Comparison of ENCODE assay signal across 8 mouse cellular contexts in the genomic region with DNA sequence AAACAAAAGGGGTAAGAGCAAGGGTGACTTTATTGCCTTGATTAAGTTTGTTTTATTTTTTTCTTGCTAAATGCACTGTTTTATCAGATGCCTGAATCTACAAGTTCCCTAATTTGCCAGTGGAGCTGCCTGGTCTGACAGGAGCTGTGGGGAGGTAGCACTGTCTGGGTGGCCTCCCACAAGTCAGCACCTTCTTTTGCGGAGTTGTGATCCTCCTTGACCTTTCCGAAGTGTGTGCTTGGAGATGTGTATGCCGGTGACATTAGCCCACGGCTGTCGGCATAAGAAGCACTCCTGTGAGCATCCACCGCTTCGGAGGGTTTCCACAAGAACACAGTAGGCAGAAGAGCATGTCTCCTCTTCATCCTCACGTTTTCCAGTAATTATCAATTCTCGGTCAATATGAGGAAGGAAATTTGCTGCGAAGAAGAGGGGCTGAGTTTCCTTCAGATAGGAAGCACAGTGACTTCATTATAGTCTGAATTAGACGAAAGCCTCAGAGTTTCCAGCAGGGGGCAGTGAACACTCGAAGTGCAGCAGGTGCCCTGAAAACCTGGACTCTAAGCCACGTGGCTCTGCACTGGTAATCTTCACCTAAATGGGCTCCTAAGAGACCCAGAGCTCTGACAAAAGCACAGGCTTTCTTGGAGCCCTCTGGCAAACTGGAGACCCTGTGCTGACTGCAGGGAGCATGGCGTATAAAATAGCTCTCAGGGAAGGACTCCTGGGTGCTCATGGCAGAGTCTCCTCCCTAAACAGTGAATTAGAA.
DNase-seq lines count a peak whose midpoint lies in the region; ATAC-seq and TF ChIP-seq lines count a peak whose summit lies in the region.

No protein-coding gene starts in this region.

- no peak overlapping the region for H3K9ac ChIP-seq in hindbrain, postnatal 0 days (replicated peaks; ENCODE audit: low read length)
- no peak overlapping the region for H3K9ac ChIP-seq in neural tube, embryonic 13.5 days

- H3K27me3 ChIP-seq in testis, adult 2 months (ENCODE audit: control insufficient read depth, insufficient read depth, low read length), result no peaks in the 10 kb centered on the region
- H3K27me3 ChIP-seq in hindbrain, postnatal 0 days (ENCODE audit: insufficient read depth, low read length), result no peaks in the 10 kb centered on the region
- H3K27me3 ChIP-seq in neural tube, embryonic 13.5 days, result no peaks in the 10 kb centered on the region

- no peaks in the 10 kb centered on the region for H3K4me1 ChIP-seq in testis, adult 2 months (ENCODE audit: control insufficient read depth, insufficient read depth, low read length)
- no peaks in the 10 kb centered on the region for H3K4me1 ChIP-seq in hindbrain, postnatal 0 days (ENCODE audit: insufficient read depth, low read length)
- H3K4me1 ChIP-seq in neural tube, embryonic 13.5 days (replicated peaks), result peaks cover 9% of the 10 kb centered on the region

- H3K4me2 ChIP-seq in hindbrain, postnatal 0 days (ENCODE audit: low read depth, low read length), result no peak overlapping the region
- no peak overlapping the region for H3K4me2 ChIP-seq in neural tube, embryonic 13.5 days

- no peaks in the 10 kb centered on the region for H3K36me3 ChIP-seq in testis, adult 2 months (ENCODE audit: control insufficient read depth, insufficient read depth, low read length)
- no peaks in the 10 kb centered on the region for H3K36me3 ChIP-seq in hindbrain, postnatal 0 days (ENCODE audit: insufficient read depth, low read length)
- H3K36me3 ChIP-seq in neural tube, embryonic 13.5 days, result no peaks in the 10 kb centered on the region

- no peaks in the 10 kb centered on the region for H3K9me3 ChIP-seq in hindbrain, postnatal 0 days (ENCODE audit: low read length)
- no peaks in the 10 kb centered on the region for H3K9me3 ChIP-seq in neural tube, embryonic 13.5 days

- no peak overlapping the region for H3K27ac ChIP-seq in testis, adult 2 months (ENCODE audit: control insufficient read depth, insufficient read depth, low read depth, low read length)
- H3K27ac ChIP-seq in hindbrain, postnatal 0 days, result no peak overlapping the region
- H3K27ac ChIP-seq in neural tube, embryonic 13.5 days (replicated peaks), result peak overlapping the region; percentile 73

- TF ChIP-seq POLR2A in testis, adult 2 months (IDR thresholded peaks at IDR 0.05; ENCODE audit: control insufficient read depth, low read depth, low read length), result no peak

- TF ChIP-seq CTCF in testis, adult 2 months (IDR thresholded peaks at IDR 0.05; ENCODE audit: control insufficient read depth, insufficient read depth, insufficient replicate concordance, low read depth, low read length), result peak; percentile 43; the same call in 1 of the 2 replicates
- TF ChIP-seq CTCF in hindbrain, postnatal 0 days (IDR thresholded peaks at IDR 0.05; ENCODE audit: low read depth), result peak; percentile 84

- intact Hi-C loops in left cerebral cortex, postnatal 36 days (cut with DNase I), result loop anchor here (2.0 to 5.0 kb wide), 2 partner anchors 37 to 161 kb away; no protein-coding TSS in a partner anchor

- peak; percentile 80 for ATAC-seq in hindbrain, postnatal 0 days
- peak; percentile 67; the same call in 1 of the 2 replicates for ATAC-seq in neural tube, embryonic 13.5 days (ENCODE audit: low read depth)
- no peak for ATAC-seq in erythroid progenitor cell, adult 5-6 weeks (replicated peaks; ENCODE audit: low FRiP score, poor library complexity, severe bottlenecking)

- no peak overlapping the region for H3K4me3 ChIP-seq in testis, adult 2 months (ENCODE audit: control insufficient read depth, low read depth, low read length)
- H3K4me3 ChIP-seq in hindbrain, postnatal 0 days (ENCODE audit: low read length), result no peak overlapping the region
- no peak overlapping the region for H3K4me3 ChIP-seq in neural tube, embryonic 13.5 days

- no peak for DNase-seq in testis, postnatal 14 days (ENCODE audit: low spot score)
- DNase-seq in cerebellum, adult 9-11 months, result peak; percentile 60
- peak; percentile 35 to 45 for DNase-seq in frontal cortex, postnatal 14 days (ENCODE audit: low spot score in 2 of 2)
- peak; percentile 92 for DNase-seq in hindbrain, postnatal 0 days (ENCODE audit: low spot score)
- DNase-seq in left cerebral cortex, postnatal 36 days (ENCODE audit: low spot score in 2 of 2), result peak; percentile 53 to 64

- WGBS in hindbrain, postnatal 0 days, result 47% methylated on average over 14 of the region's 14 CpGs
- 51% methylated on average over 14 of the region's 14 CpGs for WGBS in neural tube, embryonic 13.5 days
